Mouse (Mus musculus) thymus, postnatal 25 days (tissue): Measurements from ENCODE around the gene Mprip.
"Not testable (repeated sequence)": the region's sequence is repeated elsewhere in the genome, so short reads cannot be mapped to it uniquely, and the experiment has no call there.

ENCODE experiments used
- DNase-seq: peaks from one replicate; pipeline ENCODE4 v3.0.0; 2022

Mprip gene

DNA sequence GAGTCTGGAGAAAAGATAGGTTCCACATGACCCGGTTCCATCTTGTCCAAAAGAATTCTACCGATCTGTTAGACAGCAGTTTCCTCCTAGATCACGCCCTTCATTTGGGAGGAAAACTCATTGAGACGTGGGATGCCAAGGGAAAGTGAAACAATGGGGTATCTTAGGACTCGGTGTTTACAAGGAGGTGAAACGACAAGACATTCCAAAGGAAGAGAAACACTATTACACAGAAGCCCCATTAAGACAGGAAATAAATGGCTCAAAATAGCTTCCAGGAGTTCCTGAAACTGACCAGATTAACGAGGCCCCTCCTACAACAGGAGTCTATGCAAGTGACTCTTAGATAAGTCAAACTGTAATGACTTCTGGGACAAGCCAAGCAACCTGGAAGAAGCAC is 5.1 kb upstream of the Mprip start:
- DNase-seq = no peak

DNA sequence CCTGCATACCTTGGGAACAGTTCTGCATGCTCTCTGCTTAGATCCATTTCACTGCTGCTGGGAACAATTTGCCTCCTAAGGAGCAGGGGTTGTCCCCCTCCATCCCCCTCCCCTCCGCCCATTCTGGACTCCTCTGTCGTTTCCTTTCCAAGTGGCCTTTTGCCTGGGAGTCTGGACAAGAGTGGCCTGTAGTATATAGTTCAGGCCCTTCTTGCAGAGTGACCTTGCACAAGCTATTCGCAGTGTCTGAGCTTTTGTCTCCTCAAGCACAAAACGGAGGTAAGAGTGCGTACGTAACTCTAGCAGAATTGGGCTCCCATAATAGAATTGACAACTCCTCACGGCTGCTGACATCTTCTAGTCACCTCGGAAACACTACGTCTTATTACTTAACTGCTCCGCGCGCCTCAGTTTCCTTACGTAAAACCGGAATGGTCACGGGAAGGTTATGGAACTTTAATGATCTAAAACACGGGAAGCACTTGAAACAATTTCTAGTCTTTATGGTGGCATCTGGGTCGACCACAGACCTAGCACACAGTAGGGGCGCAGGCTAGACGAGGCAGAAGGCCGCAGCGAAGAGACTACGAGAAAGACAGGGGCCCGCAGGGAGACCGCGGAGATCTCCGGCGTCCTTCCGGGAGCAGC is 620 bp downstream of the Mprip start:
- no peak for DNase-seq

DNA sequence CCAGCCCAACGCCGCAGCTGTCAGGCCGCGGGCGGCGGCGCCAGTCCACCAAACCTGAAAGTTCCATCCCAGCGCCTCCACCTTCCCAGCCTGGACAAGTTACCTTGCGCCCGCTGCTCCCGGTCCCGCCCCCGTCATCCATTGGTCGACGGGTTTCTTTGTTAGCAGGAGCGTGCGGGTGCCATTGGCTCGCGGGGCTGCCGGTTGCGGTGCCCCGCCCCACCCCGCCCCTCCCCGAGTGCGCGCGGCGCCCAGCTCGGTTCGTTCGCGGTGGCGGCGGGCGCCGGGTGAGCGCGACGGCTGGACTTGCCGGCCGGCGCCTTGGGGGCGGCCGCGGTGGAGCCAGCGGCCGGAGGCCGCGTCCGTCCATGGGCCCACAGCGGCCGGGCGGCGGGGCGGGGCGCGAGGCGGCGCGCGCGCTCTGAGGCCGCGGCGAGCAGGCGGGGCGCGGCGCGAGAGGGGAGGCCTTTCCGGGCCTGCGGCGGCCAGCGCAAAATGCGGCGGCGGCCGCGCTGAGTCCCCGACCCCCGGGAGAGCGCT is 1.2 kb downstream of the Mprip start:
- DNase-seq = peak; percentile 92

DNA sequence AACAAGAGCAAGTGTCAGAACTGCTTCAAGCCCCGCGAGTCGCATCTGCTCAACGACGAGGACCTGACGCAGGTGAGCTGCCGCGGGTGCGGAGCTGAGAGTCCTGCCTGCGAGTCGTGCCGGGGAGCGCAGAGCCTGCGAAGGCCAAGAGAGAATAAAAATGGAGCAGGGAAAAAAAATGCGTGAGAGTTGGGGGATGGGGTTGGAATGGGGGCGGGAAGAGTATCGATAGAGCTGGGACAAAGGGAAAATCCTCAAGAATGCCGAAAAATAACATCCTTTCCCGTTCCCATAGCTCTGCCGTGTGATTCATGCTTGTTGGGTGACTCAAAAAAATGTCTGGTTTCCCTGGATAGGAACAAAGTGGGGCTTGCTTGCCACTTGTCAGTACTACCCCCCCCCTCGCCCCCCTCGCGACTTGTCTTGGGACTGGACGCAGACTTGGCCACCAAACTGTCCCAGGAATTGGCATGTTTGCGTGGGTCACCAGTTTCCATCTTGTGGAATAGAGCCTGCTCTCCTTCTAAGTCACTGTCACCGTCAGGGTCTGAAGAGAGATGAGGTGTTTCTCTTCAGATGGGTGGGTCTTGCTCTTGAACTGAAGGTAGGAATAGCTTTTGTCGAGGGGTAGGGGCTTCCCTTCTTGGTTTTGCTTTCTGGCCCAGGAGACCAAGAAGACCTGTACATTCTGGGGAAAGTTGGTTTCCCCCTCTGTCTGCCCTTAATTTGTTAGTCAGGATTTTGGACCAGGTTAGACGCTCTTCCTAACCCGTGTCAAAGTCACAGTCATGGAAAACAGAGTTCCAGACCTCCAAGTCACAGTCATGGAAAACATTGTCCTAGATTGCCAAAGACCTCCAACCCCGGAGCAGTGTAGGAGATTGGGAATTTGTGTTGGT is 2.0 kb downstream of the Mprip start:
- no peak for DNase-seq

DNA sequence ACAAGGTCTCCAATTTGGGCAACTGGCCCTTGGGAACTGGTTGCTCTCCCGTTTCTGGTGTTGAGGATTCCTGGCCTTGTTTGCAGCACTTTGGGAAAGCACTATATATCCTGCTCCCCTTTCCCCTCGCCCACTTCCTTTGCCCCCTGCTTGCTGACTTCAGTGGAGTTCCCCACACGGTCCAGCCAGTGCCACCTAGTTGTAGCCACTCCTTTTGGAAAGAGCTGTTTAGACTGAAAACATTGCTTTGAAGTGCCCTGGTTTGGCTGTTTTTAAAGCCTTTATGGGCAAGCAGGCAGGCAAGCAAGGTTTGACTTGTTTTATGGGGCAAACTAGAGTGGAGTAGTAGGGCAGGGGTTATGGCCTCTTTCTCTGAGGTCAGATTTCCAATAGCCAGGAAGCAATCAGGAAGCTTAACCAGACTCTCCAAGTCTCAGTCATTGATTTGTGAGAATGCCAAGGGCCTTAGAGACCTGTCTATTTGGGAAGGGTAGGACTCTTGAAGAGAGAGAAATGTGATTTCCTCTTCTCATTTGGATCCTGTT is 2.7 kb downstream of the Mprip start:
- DNase-seq = no peak

DNA sequence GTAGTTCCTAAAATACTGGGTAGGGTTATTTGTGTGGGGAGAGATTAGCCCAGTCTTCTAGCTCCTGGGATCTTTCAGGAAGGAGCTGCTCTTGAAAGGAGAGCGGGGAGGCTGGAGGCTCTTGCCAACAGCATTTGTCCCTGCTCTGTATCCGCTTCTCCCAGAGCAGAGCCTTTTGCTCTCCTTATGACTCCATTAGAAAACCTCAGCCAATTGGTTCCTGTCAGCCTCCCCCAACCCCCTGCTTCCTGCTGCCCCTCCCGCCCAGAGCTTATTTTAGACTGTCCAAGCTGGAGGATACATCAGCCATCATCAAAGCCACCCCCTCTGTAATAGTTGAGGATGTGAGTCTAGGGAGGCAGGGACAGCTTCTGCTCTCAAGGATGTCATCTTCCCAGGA is 3.7 kb downstream of the Mprip start:
- no peak for DNase-seq

DNA sequence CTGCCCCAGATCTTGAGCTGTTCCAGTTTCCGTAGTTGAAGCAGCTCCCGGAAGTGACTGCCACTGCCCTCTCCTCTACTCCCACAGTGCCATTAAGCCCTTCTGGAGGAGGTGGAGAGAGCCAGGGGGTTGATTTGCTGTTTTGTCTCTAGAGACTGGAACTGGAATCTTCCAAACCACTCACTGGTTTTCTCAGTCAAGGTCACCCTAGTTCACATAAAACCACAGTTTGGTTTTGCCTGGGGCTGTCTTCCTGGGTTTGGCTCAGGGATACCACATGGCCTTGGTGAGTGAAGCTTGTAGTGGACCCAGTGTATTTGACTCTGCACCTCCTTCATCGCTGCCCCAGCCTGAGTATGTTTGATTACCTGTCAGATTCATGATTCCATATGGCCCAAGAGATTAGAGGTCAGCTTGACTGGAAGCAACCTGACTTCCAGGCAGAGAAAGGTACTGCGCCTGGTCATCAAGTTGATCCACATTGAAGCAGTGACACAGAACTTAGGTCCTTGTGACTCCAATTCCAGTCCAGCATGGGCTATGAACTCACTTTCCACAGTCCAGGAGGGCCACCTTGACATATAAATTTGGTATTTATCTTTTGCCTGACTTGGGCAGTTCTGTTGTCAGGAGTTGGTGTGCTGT is 10.1 kb downstream of the Mprip start:
- no peak for DNase-seq

DNA sequence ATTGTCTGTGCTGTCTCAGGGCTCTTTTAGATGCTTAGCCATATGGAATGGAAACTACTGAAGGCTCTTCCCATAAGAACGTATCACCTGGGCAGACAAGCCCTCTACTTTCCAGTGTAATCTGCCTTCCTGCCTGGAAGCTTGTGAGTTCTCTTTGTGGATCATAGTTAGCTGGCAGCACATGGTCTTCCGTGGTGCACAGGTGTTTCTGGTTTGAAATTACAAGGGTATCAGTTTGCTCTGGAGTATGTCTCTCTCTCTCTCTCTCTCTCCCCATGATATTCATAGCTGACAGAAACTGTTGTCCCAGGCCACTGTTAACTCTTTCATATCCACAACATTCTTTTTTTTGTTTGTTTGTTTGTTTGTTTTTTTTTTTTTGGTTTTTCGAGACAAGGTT is 12.9 kb downstream of the Mprip start:
- DNase-seq = no peak

DNA sequence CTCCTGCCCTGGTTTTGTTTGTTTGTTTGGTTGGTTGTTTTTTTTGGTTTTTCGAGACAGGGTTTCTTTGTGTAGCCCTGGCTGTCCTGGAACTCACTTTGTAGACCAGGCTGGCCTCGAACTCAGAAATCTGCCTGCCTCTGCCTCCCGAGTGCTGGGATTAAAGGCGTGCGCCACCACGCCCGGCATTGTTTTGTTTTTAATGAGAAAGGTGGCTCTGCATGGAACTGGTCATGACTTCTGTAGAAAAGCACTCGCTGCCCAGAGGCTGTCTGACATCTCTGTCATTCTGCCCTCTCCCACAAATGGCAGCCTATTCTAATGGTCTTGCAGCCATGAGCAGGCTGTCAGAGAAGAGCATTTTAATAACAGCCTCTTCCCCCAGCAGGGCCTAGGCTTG is 13.6 kb downstream of the Mprip start:
- not testable (repeated sequence) for DNase-seq

DNA sequence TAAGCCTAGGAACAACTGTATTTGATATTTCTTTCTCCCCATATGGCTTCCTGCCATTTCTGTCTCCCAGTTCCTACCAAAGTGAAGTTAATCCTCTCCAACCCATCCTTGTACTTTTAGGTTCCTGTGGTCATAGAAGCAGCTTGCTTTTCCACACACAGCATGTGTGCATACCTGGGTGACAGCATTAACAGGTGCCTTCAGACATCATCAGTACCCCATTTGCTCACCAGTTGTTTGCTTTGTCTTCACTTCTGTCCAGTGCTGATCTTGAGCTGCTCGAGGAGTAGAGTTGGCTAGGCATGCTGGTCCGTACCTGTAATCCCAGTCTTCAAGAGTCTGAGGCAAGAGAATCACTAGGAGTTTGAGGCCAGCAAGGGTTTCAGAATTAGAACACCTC is 16.7 kb downstream of the Mprip start:
- DNase-seq = no peak

DNA sequence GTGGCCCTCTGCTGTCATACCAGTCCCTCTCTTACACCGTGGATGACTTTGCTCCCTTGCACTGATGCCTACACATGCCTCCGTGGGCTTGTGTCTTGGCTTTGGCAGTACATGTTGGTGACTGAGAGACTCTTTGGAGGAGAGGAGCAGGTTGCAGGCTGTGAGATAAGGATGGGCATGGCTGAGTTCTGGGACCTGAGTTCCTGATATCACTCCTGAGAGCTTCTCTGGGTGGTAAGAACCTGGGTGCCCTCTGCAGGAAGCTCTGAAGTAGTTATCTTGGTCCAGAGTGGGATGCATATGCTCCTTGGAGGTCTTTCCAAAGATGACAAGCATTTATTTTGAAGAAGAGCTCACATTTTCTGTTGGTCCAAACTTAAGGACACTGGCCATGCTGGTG is 17.6 kb downstream of the Mprip start:
- no peak for DNase-seq

DNA sequence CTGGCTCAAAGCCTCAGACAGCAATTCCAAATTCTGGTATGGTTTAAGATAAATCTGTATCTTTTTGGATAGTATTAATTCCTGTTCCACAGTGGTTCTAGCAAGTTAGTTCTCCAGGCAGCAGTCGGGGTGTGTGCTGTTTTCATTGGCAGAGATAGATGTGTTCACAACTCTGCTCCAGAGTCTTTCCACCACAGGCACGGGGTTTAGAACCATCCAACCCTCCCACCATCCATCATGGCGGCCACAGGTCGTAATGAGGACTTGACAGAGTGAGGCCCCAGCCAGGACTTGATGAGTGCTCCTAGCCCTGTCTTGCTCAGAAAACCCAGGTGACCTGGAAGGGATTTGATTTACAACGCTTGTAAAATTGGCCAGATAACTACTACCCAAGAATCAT is 19.0 kb downstream of the Mprip start:
- no peak for DNase-seq

DNA sequence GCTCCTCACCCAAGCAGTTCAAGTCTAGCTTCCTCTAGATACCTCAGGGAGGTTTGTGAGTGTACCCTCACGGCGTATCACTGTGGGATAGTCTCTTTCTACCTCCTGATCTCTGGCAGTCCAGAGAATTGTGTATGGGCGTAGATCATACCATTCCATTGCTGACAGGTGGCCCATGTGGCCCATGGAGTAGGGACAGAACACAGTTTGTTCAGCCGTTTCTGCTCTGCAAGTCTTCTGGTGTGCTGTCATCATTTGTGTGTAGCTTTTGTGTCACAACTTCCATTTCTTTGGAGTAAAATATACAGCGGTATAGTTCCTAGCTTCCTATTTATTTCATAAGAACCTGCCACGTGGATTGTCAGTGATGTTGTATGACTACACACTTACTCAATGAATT is 23.9 kb downstream of the Mprip start:
- no peak for DNase-seq

DNA sequence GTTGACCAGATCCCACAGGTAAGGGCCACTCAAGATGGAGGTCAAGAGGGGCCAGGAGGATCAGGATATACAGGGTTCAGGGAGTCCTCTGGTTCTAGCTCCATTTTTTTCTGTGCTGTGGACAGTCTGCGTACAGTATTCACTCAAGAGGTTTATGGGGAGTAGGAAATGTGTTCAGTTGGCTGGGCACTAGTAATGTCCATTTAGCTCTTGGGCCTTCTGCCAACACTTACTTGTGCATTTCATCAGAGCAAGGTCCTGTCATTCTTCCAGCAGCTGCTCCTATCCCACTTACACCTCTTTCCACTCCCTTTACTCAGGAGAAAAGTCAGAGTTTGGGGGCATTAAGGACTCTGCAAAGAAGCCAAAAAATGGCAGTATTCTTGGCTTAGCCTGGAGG is 33.4 kb downstream of the Mprip start:
- DNase-seq = no peak

DNA sequence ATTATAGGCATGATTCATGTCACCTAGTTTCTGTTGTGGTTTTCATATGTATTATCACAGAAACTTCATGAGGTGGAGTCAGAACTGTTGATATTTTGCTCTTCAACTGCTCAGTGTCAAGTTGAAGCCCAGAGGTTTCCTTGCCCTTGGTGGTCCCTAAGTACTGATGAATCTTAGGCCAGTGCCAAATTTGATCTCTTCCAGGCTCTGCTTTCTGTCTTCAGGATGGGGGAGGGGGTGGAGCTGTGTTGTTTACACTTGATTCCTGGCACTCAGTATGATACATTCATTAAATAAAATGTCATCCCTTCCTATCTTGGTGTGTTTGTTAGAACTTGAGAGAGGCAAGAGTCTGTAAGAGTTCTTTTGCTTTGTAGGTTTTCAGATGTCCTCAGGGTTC is 34.4 kb downstream of the Mprip start:
- no peak for DNase-seq

DNA sequence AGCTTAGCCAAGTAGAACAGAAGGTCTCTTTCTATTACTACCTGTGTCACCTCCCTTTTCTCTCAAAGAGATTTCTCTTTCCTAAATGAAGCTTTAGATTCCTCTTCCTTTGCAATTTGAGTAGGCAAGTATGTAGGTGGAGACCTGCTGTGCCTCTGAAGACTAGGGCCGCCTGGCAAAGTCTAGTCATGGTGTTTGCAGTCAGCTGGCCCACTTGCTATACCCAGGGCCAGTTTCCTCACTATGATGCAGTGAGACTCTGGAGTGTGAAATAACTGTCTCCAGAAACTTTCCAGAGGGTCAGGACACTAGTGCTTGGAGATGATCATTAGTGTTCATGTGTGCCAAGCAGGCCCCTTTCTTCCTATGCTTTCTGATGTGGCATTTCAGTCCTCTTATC is 36.5 kb downstream of the Mprip start:
- no peak for DNase-seq

DNA sequence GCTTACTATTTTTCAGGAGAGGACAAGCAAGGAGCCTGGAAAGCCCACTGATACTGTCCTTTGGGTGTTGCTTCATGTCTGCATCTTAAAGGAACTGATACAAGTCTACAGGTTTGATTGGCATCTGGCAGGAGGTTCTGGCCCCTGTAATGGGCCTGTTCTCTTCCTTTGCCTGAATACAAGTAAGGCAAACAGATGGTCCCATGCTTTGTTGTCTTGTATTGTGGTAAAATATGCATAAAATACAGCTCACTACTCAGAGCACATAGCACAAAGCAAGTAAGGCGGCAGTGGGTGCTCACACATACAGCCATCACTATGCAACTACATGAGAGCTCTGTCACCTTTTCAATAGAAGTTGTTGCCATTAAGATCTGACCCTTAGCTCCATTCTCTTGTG is 39.7 kb downstream of the Mprip start:
- DNase-seq = no peak

DNA sequence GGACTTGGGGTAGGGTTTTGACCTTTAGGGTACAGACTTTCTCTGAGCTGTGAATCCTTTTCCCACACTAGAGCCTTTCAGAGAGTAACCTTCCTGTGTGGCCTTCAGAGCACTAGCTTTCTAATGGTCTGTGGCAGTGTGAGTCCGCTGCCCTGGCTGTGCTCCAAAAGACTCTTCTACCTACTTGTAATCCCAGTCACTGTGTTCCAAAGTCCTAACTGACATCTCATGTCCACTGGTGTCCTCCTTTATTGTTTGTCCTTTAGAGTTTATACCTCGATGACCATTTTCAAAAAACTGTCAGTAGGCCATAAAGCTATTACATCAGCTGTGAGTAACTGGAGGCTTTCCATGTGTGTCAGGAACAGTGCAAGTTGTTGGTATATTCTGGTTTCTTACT is 44.0 kb downstream of the Mprip start:
- no peak for DNase-seq

DNA sequence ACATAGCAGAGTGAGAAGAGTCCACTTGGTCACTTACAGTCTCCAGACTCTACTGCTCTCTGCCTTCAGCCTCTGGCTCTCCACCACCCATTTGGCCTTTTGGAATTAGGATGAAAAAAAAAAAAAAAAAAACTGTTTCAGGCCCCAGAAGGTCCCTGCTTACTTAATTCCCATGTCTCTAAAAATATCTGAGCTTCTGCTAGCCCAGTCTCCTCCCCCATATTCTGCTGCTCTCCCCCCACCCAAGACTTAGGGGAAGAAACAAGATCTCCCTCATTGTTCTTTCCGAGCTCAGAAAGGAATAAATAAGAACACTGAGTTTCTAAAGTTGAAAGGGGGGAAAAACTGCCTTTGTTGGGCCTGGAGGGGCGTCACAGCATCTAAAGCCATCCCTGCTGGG is 46.4 kb downstream of the Mprip start:
- no peak for DNase-seq

DNA sequence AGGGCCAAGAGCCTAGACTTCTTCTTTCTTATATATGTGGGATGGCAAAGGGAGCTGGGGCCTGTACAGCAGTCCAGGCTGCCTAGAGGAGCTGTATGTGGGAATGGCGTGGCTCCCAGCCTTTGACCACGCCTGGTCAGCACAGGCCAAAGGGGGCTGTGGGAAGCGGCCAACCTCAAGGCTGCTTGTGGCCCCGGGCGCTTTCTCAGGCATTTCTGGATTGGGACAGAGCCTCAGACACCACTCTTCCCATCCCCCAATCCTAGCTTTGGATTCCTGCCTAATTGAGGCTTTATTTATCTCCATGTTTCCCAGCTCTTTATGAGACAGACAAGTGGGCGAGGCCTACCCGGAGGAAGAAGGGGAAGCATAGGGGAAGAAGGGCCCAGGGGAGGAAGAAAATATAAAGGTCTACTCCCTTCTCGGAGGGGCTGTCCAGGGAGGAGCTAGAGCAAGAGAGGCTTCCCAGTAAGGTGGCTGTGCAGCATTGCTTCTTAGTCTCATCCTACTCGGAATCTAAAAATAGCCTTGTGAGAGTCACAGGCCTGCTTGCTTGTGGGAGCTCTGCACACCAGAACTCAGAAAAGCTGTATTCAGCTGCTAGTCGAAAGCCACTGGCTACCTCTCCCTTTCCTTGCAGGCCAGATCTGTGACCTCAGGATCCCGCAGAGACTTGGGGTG is 47.0 kb downstream of the Mprip start:
- DNase-seq = no peak

DNA sequence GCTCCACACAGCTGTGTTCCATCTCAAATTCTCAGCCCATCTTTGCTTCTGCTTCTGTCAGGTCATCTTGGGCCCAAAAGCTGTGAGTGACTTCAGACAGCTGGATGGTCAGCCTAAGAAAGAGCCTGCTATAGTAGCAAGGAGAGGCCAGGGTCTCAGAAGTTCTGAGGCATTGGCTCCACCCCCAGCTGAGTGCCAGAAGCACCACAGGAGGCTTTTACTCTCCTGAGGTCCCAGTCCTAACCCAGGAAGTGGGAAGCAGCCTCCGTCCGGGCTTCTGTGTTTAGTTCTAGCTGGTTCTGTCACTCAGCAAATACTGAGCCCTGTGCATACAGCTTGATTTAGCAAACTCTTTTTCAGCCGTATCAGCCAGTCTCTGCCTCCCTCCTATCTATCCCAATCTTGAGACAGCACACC is 54.3 kb downstream of the Mprip start:
- no peak for DNase-seq

DNA sequence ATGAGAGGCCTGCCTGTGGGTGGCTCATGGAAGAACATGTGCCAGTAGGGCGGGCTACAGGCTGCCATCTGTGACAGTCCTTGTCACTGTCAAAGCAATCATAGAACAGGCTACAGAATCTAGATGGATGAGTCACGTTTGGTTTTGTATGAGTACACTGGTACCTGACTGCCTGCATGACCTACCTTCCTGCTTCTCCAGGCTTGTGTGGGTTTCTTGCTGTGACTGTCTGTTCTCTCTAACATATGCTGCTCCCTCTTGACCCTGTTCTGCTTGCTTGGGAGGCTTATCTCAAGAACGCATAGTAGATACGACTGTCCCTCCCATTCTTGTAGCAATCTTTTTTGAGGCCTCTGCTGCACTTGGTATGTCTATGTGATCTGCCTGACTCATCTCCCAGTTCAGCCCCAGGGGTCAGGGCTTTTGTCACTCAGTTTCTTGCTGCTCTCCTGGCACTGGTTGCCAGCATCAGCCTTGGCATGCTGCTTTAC is 56.7 kb downstream of the Mprip start:
- DNase-seq = no peak

DNA sequence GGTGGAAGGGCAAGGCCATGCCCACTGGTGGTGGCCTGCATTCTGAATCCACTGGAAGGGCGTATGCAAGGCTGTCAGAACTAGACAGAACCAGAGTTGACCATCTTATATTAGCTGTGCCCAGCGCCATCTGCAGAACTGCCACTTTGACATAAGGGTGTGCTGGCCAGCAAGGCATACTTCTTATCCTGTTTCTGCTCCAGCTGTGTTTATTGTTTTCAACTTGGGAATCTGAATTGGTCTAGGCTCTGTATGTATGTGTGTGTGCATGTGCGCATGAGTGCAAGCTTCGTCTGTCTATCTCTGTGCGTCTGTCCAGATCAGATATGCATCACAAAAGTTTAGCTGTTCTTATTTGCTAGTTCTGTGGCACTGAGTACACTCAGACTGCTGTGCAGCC is 58.1 kb downstream of the Mprip start:
- no peak for DNase-seq
